Mouse (Mus musculus) neural tube, embryonic 12.5 days (tissue): ENCODE results near the gene Strn3. TPM values are rescaled to one million over a fixed set of nuclear protein-coding genes. Genes with fewer than 3 reads are reported as not detected.
"Not testable (repeated sequence)": the region's sequence is repeated elsewhere in the genome, so short reads cannot be mapped to it uniquely, and the experiment has no call there.

Source experiments
- ATAC-seq: fragments of 200-750 bp; cut with Nextera tagmentation; 2 replicates; pipeline ENCODE4 v1.8.0; 2017; ENCODE audit warnings: low read depth, mild to moderate bottlenecking, moderate TSS enrichment, moderate library complexity; ENCODE audit not compliant: low FRiP score
- H3K27ac ChIP-seq: fragments of 300-500 bp; sonication (generic); 2 replicates; pipeline ENCODE4 v1.5.1; 2016
- H3K27me3 ChIP-seq: fragments of 300-500 bp; sonication (generic); replicated peaks from 2 replicates; pipeline ENCODE4 v1.6.1; 2016; ENCODE audit warnings: mild to moderate bottlenecking
- H3K36me3 ChIP-seq: fragments of 300-500 bp; sonication (generic); 2 replicates; pipeline ENCODE4 v1.6.1; 2016; ENCODE audit warnings: mild to moderate bottlenecking
- H3K4me1 ChIP-seq: fragments of 300-500 bp; sonication (generic); 2 replicates; pipeline ENCODE4 v1.6.1; 2016
- H3K4me2 ChIP-seq: fragments of 300-500 bp; sonication (generic); replicated peaks from 2 replicates; pipeline ENCODE4 v1.6.1; 2016; ENCODE audit warnings: mild to moderate bottlenecking
- H3K4me3 ChIP-seq: fragments of 300-500 bp; sonication (generic); 2 replicates; pipeline ENCODE4 v1.5.1; 2016
- H3K9ac ChIP-seq: fragments of 300-500 bp; sonication (generic); 2 replicates; pipeline ENCODE4 v1.6.1; 2016; ENCODE audit warnings: mild to moderate bottlenecking
- H3K9me3 ChIP-seq: fragments of 300-500 bp; sonication (generic); 2 replicates; pipeline ENCODE4 v1.6.1; 2016; ENCODE audit warnings: mild to moderate bottlenecking
- WGBS: fragments of 180-500 bp; shearing (Covaris S2); methylation state at CpG from one replicate; pipeline ENCODE4 v1.1.7; 2016; 5-methylcytosine and 5-hydroxymethylcytosine counted together
- polyA plus RNA-seq: library from polyadenylated mRNA; unstranded; fragments of >200 nt; fragmentation: Nextera tagmentation; extraction: Ambion mirVana; gene quantifications from 2 replicates; pipeline ENCODE4 v1.2.1, GENCODE M21; 2016

Strn3 gene
- polyA plus RNA-seq, 1 experiment from 2014 or later = 63.4 TPM

- H3K4me1 ChIP-seq = peaks cover 8% of the 10 kb centered on the region
- peak within 1 kb of the TSS; percentile 99 for H3K27ac ChIP-seq
- peak within 1 kb of the TSS; percentile 65 for H3K4me2 ChIP-seq
- peak within 1 kb of the TSS; percentile 95 for H3K4me3 ChIP-seq
- H3K36me3 ChIP-seq = no peaks in the 10 kb centered on the region
- under 1% methylated on average over 107 of the region's 108 CpGs for WGBS
- no peaks in the 10 kb centered on the region for H3K9me3 ChIP-seq
- H3K9ac ChIP-seq = peak within 1 kb of the TSS; percentile 98
- ATAC-seq = peak; percentile 82
- no peaks in the 10 kb centered on the region for H3K27me3 ChIP-seq
Observed at GRCm38 (mm10) chr12:51690893-51691844, 528 bp downstream of the Strn3 start, which contains the start of gene Ap4s1. Gene Ap4s1, plus strand, starts transcription at chr12:51691033.

- whole genome bisulfite sequencing = 94% methylated on average over 2 of the region's 2 CpGs
- Histone ChIP-seq H3K27me3 (no peaks in the 10 kb centered on the region), H3K27ac (no peak overlapping the region), H3K4me1 (peaks cover 8% of the 10 kb centered on the region), H3K9me3 (no peaks in the 10 kb centered on the region), H3K36me3 (no peaks in the 10 kb centered on the region), H3K9ac (no peak overlapping the region), H3K4me2 (no peak overlapping the region; the same call in 1 of the 2 replicates), H3K4me3 (no peak overlapping the region)
- no peak for ATAC-seq
Observed at GRCm38 (mm10) chr12:51688546-51688945, 3.2 kb downstream of the Strn3 start.

GRCm38 (mm10) chr12:51678844-51679243, 12.9 kb downstream of the Strn3 start:
- Histone ChIP-seq H3K9ac (no peak overlapping the region), H3K4me1 (peaks cover 3% of the 10 kb centered on the region; the same call in 1 of the 2 replicates), H3K27me3 (no peaks in the 10 kb centered on the region), H3K27ac (no peak overlapping the region), H3K36me3 (no peaks in the 10 kb centered on the region), H3K4me3 (no peak overlapping the region), H3K9me3 (no peaks in the 10 kb centered on the region), H3K4me2 (no peak overlapping the region)
- ATAC-seq = no peak
- 88% methylated on average over 1 of the region's 1 CpGs for WGBS

- ATAC-seq = no peak
- H3K4me1 ChIP-seq = peaks cover 3% of the 10 kb centered on the region; the same call in 1 of the 2 replicates
Observed at GRCm38 (mm10) chr12:51676442-51676841, 15.3 kb downstream of the Strn3 start.

GRCm38 (mm10) chr12:51673270-51673669, 18.4 kb downstream of the Strn3 start:
- Histone ChIP-seq H3K9me3 (no peaks in the 10 kb centered on the region), H3K36me3 (no peaks in the 10 kb centered on the region), H3K9ac (no peak overlapping the region), H3K27me3 (no peaks in the 10 kb centered on the region), H3K4me2 (no peak overlapping the region), H3K4me3 (no peak overlapping the region), H3K4me1 (no peaks in the 10 kb centered on the region), H3K27ac (no peak overlapping the region)
- ATAC-seq = no peak
- 60% methylated on average over 4 of the region's 4 CpGs for WGBS

More at GRCm38 (mm10) chr12:51676442-51676841, 15.3 kb downstream of the Strn3 start:
- no peak overlapping the region for H3K4me3 ChIP-seq
- H3K9ac ChIP-seq = no peak overlapping the region
- H3K4me2 ChIP-seq = no peak overlapping the region
- WGBS = 75% methylated on average over 2 of the region's 2 CpGs
- no peaks in the 10 kb centered on the region for H3K9me3 ChIP-seq
- no peak overlapping the region for H3K27ac ChIP-seq
- no peaks in the 10 kb centered on the region for H3K36me3 ChIP-seq
- no peaks in the 10 kb centered on the region for H3K27me3 ChIP-seq

- 19% methylated on average over 5 of the region's 5 CpGs for WGBS
- no peaks in the 10 kb centered on the region for H3K9me3 ChIP-seq
- no peaks in the 10 kb centered on the region for H3K4me1 ChIP-seq
- H3K27me3 ChIP-seq = no peaks in the 10 kb centered on the region
- no peak overlapping the region for H3K4me2 ChIP-seq
- ATAC-seq = no peak
- no peaks in the 10 kb centered on the region for H3K36me3 ChIP-seq
- H3K9ac ChIP-seq = no peak overlapping the region
- no peak overlapping the region for H3K27ac ChIP-seq
- no peak overlapping the region for H3K4me3 ChIP-seq
Observed at GRCm38 (mm10) chr12:51671231-51671891, 20.3 kb downstream of the Strn3 start.

GRCm38 (mm10) chr12:51666708-51667430, 24.8 kb downstream of the Strn3 start:
- no peak overlapping the region for H3K4me3 ChIP-seq
- no peak overlapping the region for H3K27ac ChIP-seq
- H3K9me3 ChIP-seq = no peaks in the 10 kb centered on the region
- H3K36me3 ChIP-seq = no peaks in the 10 kb centered on the region
- H3K4me2 ChIP-seq = no peak overlapping the region
- no peak for ATAC-seq
- H3K27me3 ChIP-seq = no peaks in the 10 kb centered on the region
- no peaks in the 10 kb centered on the region for H3K4me1 ChIP-seq
- H3K9ac ChIP-seq = no peak overlapping the region
- 86% methylated on average over 4 of the region's 4 CpGs for WGBS

GRCm38 (mm10) chr12:51663908-51664307, 27.8 kb downstream of the Strn3 start:
- ATAC-seq = no peak

GRCm38 (mm10) chr12:51663011-51663410, 28.7 kb downstream of the Strn3 start:
- ATAC-seq = no peak
- no peaks in the 10 kb centered on the region for H3K9me3 ChIP-seq
- H3K4me1 ChIP-seq = no peaks in the 10 kb centered on the region

More at GRCm38 (mm10) chr12:51663908-51664307, 27.8 kb downstream of the Strn3 start:
- Histone ChIP-seq H3K4me3 (no peak overlapping the region), H3K27me3 (no peaks in the 10 kb centered on the region), H3K4me1 (no peaks in the 10 kb centered on the region), H3K36me3 (no peaks in the 10 kb centered on the region), H3K9ac (no peak overlapping the region), H3K4me2 (no peak overlapping the region), H3K27ac (no peak overlapping the region), H3K9me3 (no peaks in the 10 kb centered on the region)

GRCm38 (mm10) chr12:51655944-51656465, 35.7 kb downstream of the Strn3 start:
- Histone ChIP-seq H3K9ac (no peak overlapping the region), H3K4me3 (no peak overlapping the region), H3K4me2 (no peak overlapping the region), H3K27ac (no peak overlapping the region), H3K9me3 (no peaks in the 10 kb centered on the region), H3K4me1 (no peaks in the 10 kb centered on the region), H3K27me3 (no peaks in the 10 kb centered on the region), H3K36me3 (peaks cover 13% of the 10 kb centered on the region; the same call in 1 of the 2 replicates)
- ATAC-seq = no peak
- 90% methylated on average over 1 of the region's 1 CpGs for WGBS

More at GRCm38 (mm10) chr12:51663011-51663410, 28.7 kb downstream of the Strn3 start:
- no peaks in the 10 kb centered on the region for H3K36me3 ChIP-seq
- no peaks in the 10 kb centered on the region for H3K27me3 ChIP-seq
- no peak overlapping the region for H3K4me2 ChIP-seq
- no peak overlapping the region for H3K27ac ChIP-seq
- no peak overlapping the region for H3K9ac ChIP-seq
- H3K4me3 ChIP-seq = no peak overlapping the region

GRCm38 (mm10) chr12:51649401-51649800, 42.3 kb downstream of the Strn3 start:
- not testable (repeated sequence) for H3K27me3 ChIP-seq, H3K4me2 ChIP-seq, H3K4me3 ChIP-seq, H3K4me1 ChIP-seq, H3K9me3 ChIP-seq, H3K9ac ChIP-seq, ATAC-seq, H3K27ac ChIP-seq
- H3K36me3 ChIP-seq = peaks cover 29% of the 10 kb centered on the region

- 0 out of 2 replicates have a peak, but pooled peaks cover 9% of the 10 kb centered on the region for H3K36me3 ChIP-seq
- 83% methylated on average over 6 of the region's 6 CpGs for WGBS
- no peak overlapping the region for H3K4me3 ChIP-seq
- H3K27me3 ChIP-seq = no peaks in the 10 kb centered on the region
- H3K27ac ChIP-seq = no peak overlapping the region
- no peaks in the 10 kb centered on the region for H3K9me3 ChIP-seq
- H3K4me1 ChIP-seq = no peaks in the 10 kb centered on the region
- ATAC-seq = no peak
- H3K9ac ChIP-seq = no peak overlapping the region
- H3K4me2 ChIP-seq = no peak overlapping the region
Observed at GRCm38 (mm10) chr12:51641871-51642270, 49.8 kb downstream of the Strn3 start.
